ENCODE assay signal across 20 mouse cellular contexts in the genomic region with DNA sequence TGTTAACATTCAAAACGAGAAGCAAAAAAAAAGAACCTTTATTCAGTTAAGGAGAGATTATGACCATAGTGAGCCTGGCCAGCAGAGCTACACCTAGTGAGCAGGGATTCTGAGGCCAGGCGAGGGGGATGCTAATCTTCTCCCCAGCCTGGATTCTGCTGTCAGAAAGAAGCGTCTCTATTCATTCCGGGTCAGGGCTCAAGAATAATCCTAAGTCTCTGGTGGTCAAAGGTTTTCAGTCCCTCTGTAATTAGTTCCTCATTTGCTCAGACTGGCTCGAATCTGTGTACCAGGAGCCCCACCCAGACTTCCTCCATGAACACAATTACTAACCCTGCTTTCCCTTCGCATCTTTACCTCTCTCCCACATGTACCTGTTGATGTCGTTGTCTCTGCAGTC.
DNase-seq lines count a peak whose midpoint lies in the region; ATAC-seq and TF ChIP-seq lines count a peak whose summit lies in the region.
"Had no signal": no experiment of that assay in that cellular context is flagged by ENCODE, and none has a peak within 500 bp of the region (broad histone marks: within the 10 kb centered on the region; RNA-seq: fewer than 3 reads in every experiment).

No protein-coding gene starts in this region.

- 5% methylated on average over 7 of the region's 7 CpGs for WGBS in forebrain, embryonic 11.5 days
- 6% methylated on average over 7 of the region's 7 CpGs for WGBS in forebrain, embryonic 16.5 days
- 20% methylated on average over 7 of the region's 7 CpGs for WGBS in spleen, adult 2 months

- no peak overlapping the region for H3K4me3 ChIP-seq in forebrain, embryonic 11.5 days (ENCODE audit: low read depth, low read length)
- no peak overlapping the region for H3K4me3 ChIP-seq in forebrain, embryonic 16.5 days (replicated peaks; ENCODE audit: low read length)
- no peak overlapping the region for H3K4me3 ChIP-seq in spleen, adult 2 months (ENCODE audit: extremely low read depth, insufficient read depth, insufficient read length)
- H3K4me3 ChIP-seq: hindbrain, embryonic 10.5 days; layer of hippocampus, adult 2 months; liver, embryonic 15.5 days; myocyte; neural tube, embryonic 15.5 days had no signal

- H3K4me2 ChIP-seq in forebrain, embryonic 11.5 days (ENCODE audit: low read depth, low read length, severe bottlenecking): peak overlapping the region; percentile 18; the same call in 1 of the 2 replicates
- H3K4me2 ChIP-seq in forebrain, embryonic 16.5 days (ENCODE audit: low read length): no peak overlapping the region
- H3K4me2 ChIP-seq: liver, embryonic 15.5 days; neural tube, embryonic 15.5 days had no signal

- peaks cover 5% of the 10 kb centered on the region; the same call in 1 of the 2 replicates for H3K4me1 ChIP-seq in forebrain, embryonic 11.5 days (replicated peaks; ENCODE audit: control insufficient read depth, insufficient read depth, low read length)
- H3K4me1 ChIP-seq in forebrain, embryonic 16.5 days (replicated peaks; ENCODE audit: control insufficient read depth, insufficient read depth, low read length): no peaks in the 10 kb centered on the region
- peaks cover 15% of the 10 kb centered on the region for H3K4me1 ChIP-seq in spleen, adult 2 months (ENCODE audit: control insufficient read depth, insufficient read depth, insufficient read length)
- H3K4me1 ChIP-seq: neural tube, embryonic 15.5 days had no signal

- no peaks in the 10 kb centered on the region for H3K36me3 ChIP-seq in forebrain, embryonic 11.5 days (ENCODE audit: control insufficient read depth, insufficient read depth, low read length)
- no peaks in the 10 kb centered on the region for H3K36me3 ChIP-seq in forebrain, embryonic 16.5 days (ENCODE audit: control insufficient read depth, insufficient read depth)
- H3K36me3 ChIP-seq in spleen, adult 2 months (ENCODE audit: control insufficient read depth, insufficient read depth, low read length): no peaks in the 10 kb centered on the region
- no peaks in the 10 kb centered on the region for H3K36me3 ChIP-seq in splenic B cell, adult 2 months (ENCODE audit: control insufficient read depth, insufficient read depth, low read length, poor library complexity, severe bottlenecking)
- H3K36me3 ChIP-seq: hindbrain, embryonic 10.5 days; liver, embryonic 15.5 days; neural tube, embryonic 15.5 days had no signal

- no peak overlapping the region for H3K27ac ChIP-seq in forebrain, embryonic 11.5 days (ENCODE audit: low read depth, low read length)
- no peak overlapping the region for H3K27ac ChIP-seq in forebrain, embryonic 16.5 days (ENCODE audit: low read length)
- peak overlapping the region; percentile 25; the same call in 1 of the 2 replicates for H3K27ac ChIP-seq in spleen, adult 2 months (ENCODE audit: insufficient read depth, low read length)
- H3K27ac ChIP-seq: hindbrain, embryonic 10.5 days; layer of hippocampus, adult 2 months; liver, embryonic 15.5 days; neural tube, embryonic 15.5 days had no signal

- H3K9me3 ChIP-seq in forebrain, embryonic 11.5 days (ENCODE audit: control insufficient read depth, low read length): no peaks in the 10 kb centered on the region
- no peaks in the 10 kb centered on the region for H3K9me3 ChIP-seq in forebrain, embryonic 16.5 days (ENCODE audit: control insufficient read depth, low read length)
- H3K9me3 ChIP-seq: hindbrain, embryonic 10.5 days; liver, embryonic 15.5 days; neural tube, embryonic 15.5 days had no signal

- peak; percentile 42; the same call in 1 of the 2 replicates for ATAC-seq in forebrain, embryonic 11.5 days (replicated peaks; ENCODE audit: low FRiP score)
- no peak for ATAC-seq in forebrain, embryonic 16.5 days
- peak; percentile 58 for ATAC-seq in granulocyte monocyte progenitor cell, adult 5-6 weeks (replicated peaks; ENCODE audit: poor library complexity, severe bottlenecking)
- ATAC-seq: forebrain, postnatal 0 days had no signal

- no peak for TF ChIP-seq CTCF in spleen, adult 2 months (IDR thresholded peaks at IDR 0.05; ENCODE audit: extremely low read depth, insufficient read depth, insufficient read length, insufficient replicate concordance)

- TF ChIP-seq POLR2A in spleen, adult 2 months (IDR thresholded peaks at IDR 0.05; ENCODE audit: low read depth, low read length): no peak

- no peaks in the 10 kb centered on the region for H3K27me3 ChIP-seq in forebrain, embryonic 11.5 days (ENCODE audit: control insufficient read depth, insufficient read depth, low read length)
- H3K27me3 ChIP-seq in forebrain, embryonic 16.5 days (replicated peaks; ENCODE audit: control insufficient read depth, insufficient read depth, low read length): no peaks in the 10 kb centered on the region
- H3K27me3 ChIP-seq in spleen, adult 2 months (ENCODE audit: control insufficient read depth, insufficient read depth, low read length): no peaks in the 10 kb centered on the region
- no peaks in the 10 kb centered on the region for H3K27me3 ChIP-seq in splenic B cell, adult 2 months (ENCODE audit: control insufficient read depth, insufficient read depth, low read length, poor library complexity, severe bottlenecking)
- H3K27me3 ChIP-seq: liver, embryonic 15.5 days; neural tube, embryonic 15.5 days had no signal

- DNase-seq in forebrain, embryonic 11.5 days (ENCODE audit: low spot score): no peak
- DNase-seq in spleen, adult 2 months (ENCODE audit: low read depth in 1 of 2, low spot score in 2 of 2): no peak
- DNase-seq in spleen, postnatal 10 days (ENCODE audit: low spot score in 2 of 2): no peak
- DNase-seq in splenic B cell, adult 2 months (ENCODE audit: low read depth, low spot score): peak; percentile 41
- DNase-seq in cerebellum, adult 11-12 months: no peak
- DNase-seq in right cerebral cortex, postnatal 4 days: no peak
- DNase-seq: cerebellum, postnatal 14 days; forebrain, postnatal 0 days; gastrocnemius, postnatal 36 days; kidney, adult 18-20 months; kidney, postnatal 10 days; layer of hippocampus, postnatal 36 days; lung, postnatal 10 days had no signal

- no peak overlapping the region for H3K9ac ChIP-seq in forebrain, embryonic 11.5 days (ENCODE audit: low read length)
- no peak overlapping the region for H3K9ac ChIP-seq in forebrain, embryonic 16.5 days (replicated peaks; ENCODE audit: low read depth, low read length)
- H3K9ac ChIP-seq: forebrain, postnatal 0 days; liver, embryonic 15.5 days; neural tube, embryonic 15.5 days had no signal
